Mouse (Mus musculus) midbrain, embryonic 16.5 days (tissue): ENCODE results near the gene Slc8a1. TPM values are rescaled to one million over a fixed set of nuclear protein-coding genes. Genes with fewer than 3 reads are reported as not detected.

Source experiments
- ATAC-seq: fragments of 200-750 bp; cut with Nextera tagmentation; 2 replicates; pipeline ENCODE4 v1.8.0; 2017; ENCODE audit warnings: moderate TSS enrichment
- H3K27ac ChIP-seq: fragments of 300-500 bp; sonication (generic); 2 replicates; pipeline ENCODE4 v1.5.1; 2014; ENCODE audit warnings: mild to moderate bottlenecking, low read length, mixed read lengths
- H3K27me3 ChIP-seq: fragments of 300-500 bp; sonication (generic); 2 replicates; pipeline ENCODE4 v1.6.1; 2014; ENCODE audit warnings: low read depth, low read length, mixed read lengths; ENCODE audit not compliant: control insufficient read depth, insufficient read depth
- H3K36me3 ChIP-seq: fragments of 300-500 bp; sonication (generic); 2 replicates; pipeline ENCODE4 v1.6.1; 2014; ENCODE audit warnings: mild to moderate bottlenecking, low read length, moderate library complexity, mixed read lengths; ENCODE audit not compliant: control insufficient read depth, insufficient read depth
- H3K4me1 ChIP-seq: fragments of 300-500 bp; sonication (generic); 2 replicates; pipeline ENCODE4 v1.6.1; 2014; ENCODE audit warnings: mild to moderate bottlenecking, low read length, mixed read lengths; ENCODE audit not compliant: control insufficient read depth, insufficient read depth
- H3K4me2 ChIP-seq: fragments of 300-500 bp; sonication (generic); 2 replicates; pipeline ENCODE4 v1.6.1; 2014; ENCODE audit warnings: mild to moderate bottlenecking, low read length, mixed read lengths
- H3K4me3 ChIP-seq: fragments of 300-500 bp; sonication (generic); 2 replicates; pipeline ENCODE4 v1.5.1; 2014; ENCODE audit warnings: low read depth, mild to moderate bottlenecking, low read length, moderate library complexity, mixed read lengths
- H3K9ac ChIP-seq: fragments of 300-500 bp; sonication (generic); 2 replicates; pipeline ENCODE4 v1.6.1; 2014; ENCODE audit warnings: low read depth, low read length, mixed read lengths
- H3K9me3 ChIP-seq: fragments of 300-500 bp; sonication (generic); replicated peaks from 2 replicates; pipeline ENCODE4 v1.6.1; 2014; ENCODE audit warnings: mild to moderate bottlenecking, low read length, mixed read lengths; ENCODE audit not compliant: control insufficient read depth, poor library complexity, severe bottlenecking
- WGBS: fragments of 180-500 bp; shearing (Covaris S2); extraction: QIAGEN DNeasy Blood & Tissue Kit; methylation state at CpG from one replicate; pipeline ENCODE4 v1.1.7; 2014; 5-methylcytosine and 5-hydroxymethylcytosine counted together
- polyA plus RNA-seq: library from polyadenylated mRNA; unstranded; fragments of >200 nt; fragmentation: Nextera tagmentation; extraction: Ambion mirVana; gene quantifications from 2 replicates; pipeline ENCODE4 v1.2.1, GENCODE M21; 2015

Gene Slc8a1
- polyA plus RNA-seq, 1 experiment from 2014 or later: 15.9 TPM

GRCm38 (mm10) chr17:81737309-81737708 lies 868 bp downstream of the Slc8a1 start:
- H3K4me1 ChIP-seq: no peaks in the 10 kb centered on the region
- H3K9ac ChIP-seq: no peak overlapping the region
- no peaks in the 10 kb centered on the region for H3K27me3 ChIP-seq
- 84% methylated on average over 4 of the region's 4 CpGs for WGBS
- no peaks in the 10 kb centered on the region for H3K36me3 ChIP-seq
- H3K4me2 ChIP-seq: no peak overlapping the region
- ATAC-seq: no peak
- no peak overlapping the region for H3K27ac ChIP-seq
- H3K9me3 ChIP-seq: no peaks in the 10 kb centered on the region
- H3K4me3 ChIP-seq: no peak overlapping the region

GRCm38 (mm10) chr17:81735583-81735982 lies 2.6 kb downstream of the Slc8a1 start:
- H3K9me3 ChIP-seq: no peaks in the 10 kb centered on the region
- no peak for ATAC-seq
- 97% methylated on average over 2 of the region's 2 CpGs for WGBS
- H3K27me3 ChIP-seq: no peaks in the 10 kb centered on the region
- no peaks in the 10 kb centered on the region for H3K36me3 ChIP-seq
- H3K4me3 ChIP-seq: no peak overlapping the region
- no peak overlapping the region for H3K27ac ChIP-seq
- no peak overlapping the region for H3K4me2 ChIP-seq
- no peaks in the 10 kb centered on the region for H3K4me1 ChIP-seq
- no peak overlapping the region for H3K9ac ChIP-seq

- Histone ChIP-seq H3K36me3 (no peaks in the 10 kb centered on the region), H3K4me3 (no peak overlapping the region), H3K4me2 (no peak overlapping the region), H3K27ac (no peak overlapping the region), H3K9ac (no peak overlapping the region), H3K4me1 (no peaks in the 10 kb centered on the region), H3K9me3 (no peaks in the 10 kb centered on the region), H3K27me3 (no peaks in the 10 kb centered on the region)
- ATAC-seq: no peak
- WGBS: 96% methylated on average over 4 of the region's 4 CpGs
These were observed 8.3 kb downstream of the Slc8a1 start for GRCm38 (mm10) chr17:81729891-81730290.

- Histone ChIP-seq H3K27me3 (no peaks in the 10 kb centered on the region), H3K9ac (no peak overlapping the region), H3K4me2 (no peak overlapping the region), H3K27ac (no peak overlapping the region), H3K4me1 (no peaks in the 10 kb centered on the region), H3K4me3 (no peak overlapping the region), H3K36me3 (no peaks in the 10 kb centered on the region), H3K9me3 (no peaks in the 10 kb centered on the region)
- WGBS: 52% methylated on average over 1 of the region's 1 CpGs
- ATAC-seq: no peak
These were observed 25.9 kb downstream of the Slc8a1 start for GRCm38 (mm10) chr17:81712273-81712751.

GRCm38 (mm10) chr17:81704761-81705160 lies 33.4 kb downstream of the Slc8a1 start:
- Histone ChIP-seq H3K36me3 (no peaks in the 10 kb centered on the region), H3K4me3 (no peak overlapping the region), H3K27me3 (no peaks in the 10 kb centered on the region), H3K4me2 (no peak overlapping the region), H3K9me3 (no peaks in the 10 kb centered on the region), H3K9ac (no peak overlapping the region), H3K27ac (no peak overlapping the region), H3K4me1 (no peaks in the 10 kb centered on the region)
- ATAC-seq: no peak
- WGBS: 74% methylated on average over 3 of the region's 3 CpGs

GRCm38 (mm10) chr17:81703258-81703657 lies 34.9 kb downstream of the Slc8a1 start:
- Histone ChIP-seq H3K9me3 (no peaks in the 10 kb centered on the region), H3K27ac (no peak overlapping the region), H3K4me1 (no peaks in the 10 kb centered on the region), H3K9ac (no peak overlapping the region), H3K4me3 (no peak overlapping the region), H3K27me3 (no peaks in the 10 kb centered on the region), H3K4me2 (no peak overlapping the region), H3K36me3 (no peaks in the 10 kb centered on the region)
- ATAC-seq: no peak
- WGBS: 88% methylated on average over 2 of the region's 2 CpGs

GRCm38 (mm10) chr17:81701701-81702100 lies 36.5 kb downstream of the Slc8a1 start:
- Histone ChIP-seq H3K4me3 (no peak overlapping the region), H3K4me2 (no peak overlapping the region), H3K36me3 (no peaks in the 10 kb centered on the region), H3K27ac (no peak overlapping the region), H3K4me1 (no peaks in the 10 kb centered on the region), H3K9me3 (no peaks in the 10 kb centered on the region), H3K27me3 (no peaks in the 10 kb centered on the region), H3K9ac (no peak overlapping the region)
- no peak for ATAC-seq
- WGBS: 92% methylated on average over 4 of the region's 4 CpGs

- no peaks in the 10 kb centered on the region for H3K4me1 ChIP-seq
- no peaks in the 10 kb centered on the region for H3K36me3 ChIP-seq
- no peak overlapping the region for H3K9ac ChIP-seq
- no peaks in the 10 kb centered on the region for H3K27me3 ChIP-seq
- WGBS: 50% methylated on average over 10 of the region's 10 CpGs
- H3K27ac ChIP-seq: no peak overlapping the region
- H3K9me3 ChIP-seq: no peaks in the 10 kb centered on the region
- H3K4me3 ChIP-seq: no peak overlapping the region
- ATAC-seq: no peak
- no peak overlapping the region for H3K4me2 ChIP-seq
These were observed 39.4 kb downstream of the Slc8a1 start for GRCm38 (mm10) chr17:81698789-81699188.

GRCm38 (mm10) chr17:81697695-81698094 lies 40.5 kb downstream of the Slc8a1 start:
- H3K4me1 ChIP-seq: no peaks in the 10 kb centered on the region
- H3K27me3 ChIP-seq: no peaks in the 10 kb centered on the region
- no peak overlapping the region for H3K4me3 ChIP-seq
- no peak overlapping the region for H3K9ac ChIP-seq
- ATAC-seq: no peak
- no peak overlapping the region for H3K4me2 ChIP-seq
- H3K9me3 ChIP-seq: no peaks in the 10 kb centered on the region
- H3K36me3 ChIP-seq: no peaks in the 10 kb centered on the region
- 76% methylated on average over 2 of the region's 2 CpGs for WGBS
- no peak overlapping the region for H3K27ac ChIP-seq
